Mouse (Mus musculus) kidney, embryonic 14.5 days (tissue): ENCODE data around the gene Ugcg. TPM values are rescaled to one million over a fixed set of nuclear protein-coding genes. Genes with fewer than 3 reads are reported as not detected.

Source experiments
- ATAC-seq: fragments of 200-750 bp; cut with Nextera tagmentation; 2 replicates; pipeline ENCODE4 v1.8.0; 2017; ENCODE audit warnings: moderate number of reproducible peaks, mild to moderate bottlenecking, moderate TSS enrichment, moderate library complexity; ENCODE audit not compliant: low FRiP score, low TSS enrichment
- H3K27ac ChIP-seq: fragments of 300-500 bp; sonication (generic); 2 replicates; pipeline ENCODE4 v1.5.1; 2014; ENCODE audit warnings: low read depth, mild to moderate bottlenecking, low read length, moderate library complexity, mixed read lengths
- H3K27me3 ChIP-seq: fragments of 300-500 bp; sonication (generic); 2 replicates; pipeline ENCODE4 v1.6.1; 2014; ENCODE audit warnings: mild to moderate bottlenecking, low read length; ENCODE audit not compliant: control insufficient read depth, insufficient read depth
- H3K36me3 ChIP-seq: fragments of 300-500 bp; sonication (generic); 2 replicates; pipeline ENCODE4 v1.6.1; 2014; ENCODE audit warnings: low read length, mixed read lengths; ENCODE audit not compliant: control insufficient read depth, insufficient read depth
- H3K4me1 ChIP-seq: fragments of 300-500 bp; sonication (generic); 2 replicates; pipeline ENCODE4 v1.6.1; 2014; ENCODE audit warnings: low read length, mixed read lengths; ENCODE audit not compliant: control insufficient read depth, insufficient read depth
- H3K4me2 ChIP-seq: fragments of 300-500 bp; sonication (generic); replicated peaks from 2 replicates; pipeline ENCODE4 v1.6.1; 2014; ENCODE audit warnings: low read depth, mild to moderate bottlenecking, low read length
- H3K4me3 ChIP-seq: fragments of 300-500 bp; sonication (generic); 2 replicates; pipeline ENCODE4 v1.5.1; 2014; ENCODE audit warnings: mild to moderate bottlenecking, low read length
- H3K9ac ChIP-seq: fragments of 300-500 bp; sonication (generic); 2 replicates; pipeline ENCODE4 v1.6.1; 2014; ENCODE audit warnings: low read depth, mild to moderate bottlenecking, low read length, moderate library complexity
- H3K9me3 ChIP-seq: fragments of 300-500 bp; sonication (generic); 2 replicates; pipeline ENCODE4 v1.6.1; 2016; ENCODE audit warnings: low read length; ENCODE audit not compliant: control insufficient read depth
- WGBS: fragments of 180-500 bp; shearing (Covaris S2); extraction: QIAGEN DNeasy Blood & Tissue Kit; methylation state at CpG from one replicate; pipeline ENCODE4 v1.1.7; 2014; 5-methylcytosine and 5-hydroxymethylcytosine counted together
- polyA plus RNA-seq: library from polyadenylated mRNA; unstranded; fragments of >200 nt; fragmentation: Nextera tagmentation; extraction: Ambion mirVana; gene quantifications from 2 replicates; pipeline ENCODE4 v1.2.1, GENCODE M21; 2014

Gene Ugcg
- polyA plus RNA-seq, 1 experiment from 2014 or later = 12.7 TPM

DNA sequence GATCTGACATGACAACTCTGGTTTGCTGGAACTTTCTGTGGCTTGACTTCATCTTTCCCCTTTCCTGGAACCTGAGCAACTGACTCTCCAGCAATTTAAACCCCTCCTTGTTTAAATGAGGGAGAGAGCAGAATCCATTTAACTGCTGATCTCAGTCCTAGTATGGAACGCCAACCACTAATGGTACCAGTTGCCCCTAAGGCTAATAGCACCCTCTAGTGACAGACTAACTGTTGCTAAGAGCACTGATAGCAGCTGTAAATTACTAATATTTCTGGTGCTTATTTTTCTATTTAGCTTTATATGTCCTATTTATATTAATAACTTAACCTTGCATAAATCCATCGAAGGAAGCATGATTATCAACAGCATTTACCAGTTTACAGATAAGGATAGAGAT lies 74.4 kb downstream of the Ugcg start:
- Histone ChIP-seq H3K27ac (no peak overlapping the region), H3K4me2 (no peak overlapping the region), H3K4me1 (no peaks in the 10 kb centered on the region), H3K9me3 (no peaks in the 10 kb centered on the region), H3K36me3 (no peaks in the 10 kb centered on the region), H3K9ac (no peak overlapping the region), H3K4me3 (no peak overlapping the region), H3K27me3 (no peaks in the 10 kb centered on the region)
- 82% methylated on average over 2 of the region's 2 CpGs for WGBS
- no peak for ATAC-seq

DNA sequence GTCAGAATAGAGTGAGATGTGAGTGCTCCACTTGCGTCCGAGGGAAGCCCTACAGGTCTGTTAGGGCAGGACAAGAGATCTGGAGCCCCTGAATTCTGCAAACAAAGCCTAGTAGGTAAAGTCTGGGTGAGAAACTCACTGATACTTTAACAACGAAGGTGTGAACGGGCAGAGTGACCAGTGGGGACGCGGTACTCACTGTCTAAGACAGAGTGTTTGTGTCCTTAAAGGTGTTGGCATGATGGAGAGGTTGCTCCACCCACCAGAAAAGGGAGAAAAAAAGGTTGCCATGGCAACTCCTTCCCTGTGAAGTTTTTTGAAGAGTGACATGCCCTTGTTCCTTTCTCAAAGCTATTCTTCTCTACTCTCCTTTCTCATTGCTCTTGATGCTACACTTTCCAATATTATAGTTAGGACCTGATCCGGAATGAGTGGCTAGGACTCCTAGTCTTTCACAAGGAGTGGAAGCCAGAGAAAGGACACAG lies 75.6 kb downstream of the Ugcg start:
- no peak overlapping the region for H3K4me2 ChIP-seq
- no peak overlapping the region for H3K9ac ChIP-seq
- no peak for ATAC-seq
- WGBS = 67% methylated on average over 7 of the region's 7 CpGs
- H3K36me3 ChIP-seq = no peaks in the 10 kb centered on the region
- H3K4me1 ChIP-seq = no peaks in the 10 kb centered on the region
- H3K4me3 ChIP-seq = no peak overlapping the region
- H3K27ac ChIP-seq = no peak overlapping the region
- H3K27me3 ChIP-seq = no peaks in the 10 kb centered on the region
- H3K9me3 ChIP-seq = 0 out of 2 replicates have a peak, but pooled peaks cover under 1% of the 10 kb centered on the region

DNA sequence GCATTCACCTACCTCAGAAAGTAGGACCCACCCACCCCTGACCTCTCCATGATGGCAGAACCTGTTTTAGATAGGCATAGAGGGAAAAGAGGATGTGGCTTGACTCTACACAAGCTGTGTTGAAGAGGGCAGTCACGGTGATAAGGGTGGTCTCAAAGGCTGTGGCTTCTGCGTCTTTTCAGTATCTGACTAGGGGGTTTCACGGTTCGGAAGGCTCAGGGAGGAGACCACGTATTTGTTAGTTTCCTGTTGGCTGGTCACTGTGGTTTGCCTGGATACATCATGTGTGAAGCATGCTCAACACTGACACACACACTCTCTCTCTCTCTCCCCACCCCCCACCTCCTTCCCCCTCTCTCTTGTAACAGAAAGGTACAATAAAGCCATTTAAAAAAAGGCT lies 76.1 kb downstream of the Ugcg start:
- Histone ChIP-seq H3K36me3 (no peaks in the 10 kb centered on the region), H3K4me3 (no peak overlapping the region), H3K9me3 (0 out of 2 replicates have a peak, but pooled peaks cover 4% of the 10 kb centered on the region), H3K27me3 (no peaks in the 10 kb centered on the region), H3K4me2 (no peak overlapping the region), H3K27ac (no peak overlapping the region), H3K4me1 (no peaks in the 10 kb centered on the region), H3K9ac (no peak overlapping the region)
- ATAC-seq = no peak
- 82% methylated on average over 5 of the region's 5 CpGs for WGBS

DNA sequence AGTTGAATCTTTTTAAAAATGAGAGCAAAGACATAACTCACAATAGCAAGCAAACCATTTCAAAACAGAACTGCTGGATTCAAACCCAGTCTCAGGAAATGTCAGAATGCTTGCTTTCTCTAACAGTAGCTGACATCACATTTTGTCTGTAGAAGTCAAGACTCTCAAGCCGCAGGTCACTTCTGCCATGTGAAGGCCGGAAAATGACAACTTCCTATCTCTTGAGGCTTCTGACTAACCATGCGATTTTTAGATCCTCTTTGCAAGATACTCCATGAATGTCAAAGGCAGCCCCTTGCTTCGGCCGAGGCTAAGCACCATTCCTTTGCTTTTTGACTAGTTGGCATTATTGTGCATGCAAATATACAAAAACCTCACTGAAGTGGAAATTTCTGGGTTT lies 76.6 kb downstream of the Ugcg start:
- WGBS = 92% methylated on average over 5 of the region's 5 CpGs
- H3K4me1 ChIP-seq = no peaks in the 10 kb centered on the region
- H3K27me3 ChIP-seq = no peaks in the 10 kb centered on the region
- no peak overlapping the region for H3K9ac ChIP-seq
- H3K36me3 ChIP-seq = no peaks in the 10 kb centered on the region
- no peak for ATAC-seq
- no peak overlapping the region for H3K27ac ChIP-seq
- no peak overlapping the region for H3K4me3 ChIP-seq
- 0 out of 2 replicates have a peak, but pooled peaks cover 4% of the 10 kb centered on the region for H3K9me3 ChIP-seq
- H3K4me2 ChIP-seq = no peak overlapping the region

Other genes starting within 250 kb of the Ugcg start
- gene Zkscan16, start 245.6 kb upstream of the Ugcg start, polyA plus RNA-seq = 0.54 and 1.2 TPM in 2 replicates
- gene Ptgr1, start 202.1 kb upstream of the Ugcg start, polyA plus RNA-seq = 25.3 and 29.2 TPM in 2 replicates
- 12.5 and 14.0 TPM in 2 replicates for gene Dnajc25, start 194.2 kb upstream of the Ugcg start, polyA plus RNA-seq
- gene Gm20503, start 186.0 kb upstream of the Ugcg start, polyA plus RNA-seq = 10.8 and 14.6 TPM in 2 replicates
- 113 and 148 TPM in 2 replicates for gene Gng10, start 154.2 kb upstream of the Ugcg start, polyA plus RNA-seq
- gene AI481877, start 50.3 kb upstream of the Ugcg start, polyA plus RNA-seq = not detected in 2 replicates
- gene Susd1, start 249.4 kb downstream of the Ugcg start, polyA plus RNA-seq = 5.5 and 8.3 TPM in 2 replicates